Mouse (Mus musculus): ENCODE data around the gene Slc2a12. TPM values are rescaled to one million over a fixed set of nuclear protein-coding genes. Genes with fewer than 3 reads are reported as not detected.

The Slc2a12 gene
- total RNA-seq, 2 experiments from 2014 or later: 3.5 to 3.7 TPM

- intact Hi-C loops (cut with DNase I): loop anchor here (10.0 kb wide), 1 partner anchor 104 kb away; no protein-coding TSS in a partner anchor
- no peak for DNase-seq (ENCODE audit: low spot score in 2 of 2)
These were observed 73.7 kb downstream of the Slc2a12 start for GRCm38 (mm10) chr10:22718475-22718874.

GRCm38 (mm10) chr10:22720781-22721529, 76.1 kb downstream of the Slc2a12 start:
- DNase-seq (ENCODE audit: low spot score in 2 of 2): no peak
- intact Hi-C loops (cut with DNase I): no loop called here

- intact Hi-C loops (cut with DNase I): no loop called here
- DNase-seq (ENCODE audit: low spot score in 2 of 2): no peak
These were observed 80.4 kb downstream of the Slc2a12 start for GRCm38 (mm10) chr10:22725166-22725565.

GRCm38 (mm10) chr10:22726295-22726694, 81.5 kb downstream of the Slc2a12 start:
- intact Hi-C loops (cut with DNase I): no loop called here
- no peak for DNase-seq (ENCODE audit: low spot score in 2 of 2)

DNA sequence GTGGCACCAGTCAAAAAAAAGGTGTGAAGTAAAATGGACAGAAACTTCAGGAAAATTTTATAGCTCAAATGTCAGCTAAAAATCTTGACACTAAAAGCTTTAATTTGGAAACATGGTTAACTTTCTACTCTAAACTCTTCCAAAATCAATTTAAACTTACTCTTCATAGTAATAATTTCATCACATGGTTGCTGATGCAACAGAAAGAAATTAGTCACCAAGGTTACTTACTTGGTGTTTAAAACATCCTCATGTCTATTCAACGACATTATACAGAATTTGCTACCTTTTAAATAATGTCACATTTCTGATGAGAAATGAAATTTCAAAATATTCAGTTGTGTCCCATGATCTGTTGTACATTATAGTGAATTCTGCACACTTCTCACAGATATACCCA, 83.4 kb downstream of the Slc2a12 start:
- intact Hi-C loops (cut with DNase I): no loop called here
- DNase-seq (ENCODE audit: low spot score in 2 of 2): no peak

DNA sequence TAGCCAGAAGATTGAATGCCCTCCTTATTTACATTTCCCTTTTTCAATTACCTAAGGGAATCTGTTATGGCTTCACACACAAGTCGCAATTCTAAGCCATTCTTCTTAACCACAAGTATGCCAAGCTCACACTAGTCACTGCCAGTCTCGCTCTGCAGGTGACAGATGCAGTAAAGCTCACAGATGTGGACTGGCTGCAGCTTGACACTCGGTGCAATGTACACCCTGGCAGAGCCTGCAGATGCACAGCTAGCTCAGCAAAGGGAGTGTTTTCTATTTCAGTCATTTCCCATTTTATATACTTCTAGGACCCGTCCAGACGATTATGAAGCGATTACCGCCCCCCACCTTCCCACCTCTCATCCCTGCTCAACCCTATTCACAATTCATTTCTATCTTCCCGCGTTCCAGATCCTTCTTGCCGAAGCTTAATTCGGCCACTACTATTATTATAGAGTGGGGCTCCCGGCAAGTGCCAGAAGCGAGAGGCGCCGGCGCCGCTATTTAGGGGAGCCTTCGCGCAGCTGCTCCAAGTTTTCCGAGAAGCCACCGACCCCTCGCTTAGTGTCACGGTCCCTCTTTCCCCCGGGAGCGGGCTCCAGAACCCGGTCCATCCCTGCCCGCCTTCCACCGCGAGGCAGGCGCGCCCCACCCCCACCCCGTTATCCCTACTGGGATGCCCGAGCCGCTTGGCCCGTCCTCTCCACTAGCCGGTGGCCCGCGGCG, 85.6 kb downstream of the Slc2a12 start:
- peak; percentile 22 to 27 for DNase-seq (ENCODE audit: low spot score in 2 of 2)
- intact Hi-C loops (cut with DNase I): no loop called here

- intact Hi-C loops (cut with DNase I): no loop called here
- no peak for DNase-seq (ENCODE audit: low spot score in 2 of 2)
These were observed 86.1 kb downstream of the Slc2a12 start for GRCm38 (mm10) chr10:22730992-22731271.

DNA sequence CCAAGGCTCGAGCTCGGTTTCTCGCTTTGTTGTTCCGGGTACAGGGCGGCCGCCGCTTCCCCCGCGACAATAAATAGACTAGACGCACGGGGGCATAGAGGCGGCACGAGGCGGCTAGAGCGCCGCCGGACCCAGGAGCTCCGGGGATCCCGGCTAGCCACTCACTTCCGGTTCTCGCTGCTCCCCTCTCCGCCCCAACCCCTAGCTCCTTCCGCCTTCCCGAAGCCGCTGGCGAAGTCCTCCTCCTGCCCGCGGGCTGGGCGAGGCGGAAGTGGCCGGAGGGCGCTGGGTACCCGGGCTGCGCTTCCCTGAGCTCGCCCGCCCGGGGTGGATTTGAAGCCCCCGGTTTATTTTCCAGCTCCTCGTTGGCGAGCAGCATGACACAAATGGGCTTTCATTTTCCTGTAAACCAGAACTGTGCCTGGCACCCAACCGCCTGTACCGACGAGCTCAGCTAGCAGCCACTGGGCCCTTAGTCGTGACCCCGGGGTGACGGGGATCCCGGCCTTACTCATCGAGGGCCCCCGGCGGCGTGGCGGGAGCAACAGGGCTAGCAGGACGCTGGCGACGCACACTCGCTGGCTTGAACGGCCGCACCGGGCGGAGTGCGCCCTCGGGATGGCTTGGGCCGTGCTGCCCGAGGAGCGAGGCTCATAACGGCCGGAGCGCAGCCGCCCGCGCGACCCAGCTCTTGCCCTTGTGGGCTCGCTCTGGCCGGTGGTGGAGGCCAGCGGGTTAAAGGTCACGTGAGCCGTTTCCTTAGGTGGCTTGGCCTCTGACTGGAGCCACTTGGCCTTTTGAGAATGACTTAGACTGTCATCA, 86.7 kb downstream of the Slc2a12 start, which contains the start of gene Tbpl1:
Tbpl1 (minus strand) TSS at position 667 of the 822 bp plus-strand sequence.
- peak; percentile 95 to 96 for DNase-seq (ENCODE audit: low spot score in 2 of 2)
- intact Hi-C loops (cut with DNase I): no loop called here

- intact Hi-C loops (cut with DNase I): no loop called here
- DNase-seq (ENCODE audit: low spot score in 2 of 2): no peak
These were observed 87.4 kb downstream of the Slc2a12 start for GRCm38 (mm10) chr10:22732181-22732580.

DNA sequence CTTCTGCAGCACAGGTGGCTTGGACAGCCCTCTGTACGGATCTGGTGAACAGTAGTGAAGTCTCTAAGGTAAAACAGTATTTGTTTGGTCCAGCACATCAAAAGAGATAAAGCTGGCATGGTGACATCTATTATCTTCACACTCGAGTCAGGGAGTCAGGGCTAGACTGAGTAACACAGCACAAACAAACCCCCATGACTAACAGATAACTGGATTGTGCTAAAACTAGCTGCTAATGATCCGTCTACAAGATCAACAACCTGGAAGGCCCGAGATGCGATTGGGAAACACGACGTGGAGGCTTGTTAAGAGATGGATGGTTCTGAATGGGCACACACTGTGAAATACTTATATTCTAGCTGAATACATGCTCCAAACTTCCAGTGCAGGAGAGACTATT, 101.1 kb downstream of the Slc2a12 start:
- DNase-seq (ENCODE audit: low spot score in 2 of 2): no peak
- intact Hi-C loops (cut with DNase I): no loop called here

- peak; percentile 30 to 72 for DNase-seq (ENCODE audit: low spot score in 2 of 2)
- intact Hi-C loops (cut with DNase I): no loop called here
These were observed 101.8 kb downstream of the Slc2a12 start for GRCm38 (mm10) chr10:22746334-22747322.

GRCm38 (mm10) chr10:22751175-22751682, 106.4 kb downstream of the Slc2a12 start:
- no peak for DNase-seq (ENCODE audit: low spot score in 2 of 2)
- intact Hi-C loops (cut with DNase I): no loop called here

Small RNAs within 50 kb of the gene (microRNA-seq; reads per million reads assigned to microRNA genes)
- gene Mir7663: 0 reads per million in 2 experiments

Other genes starting within 250 kb of the Slc2a12 start
- 10 to 100 TPM; 62.5 to 63.6 TPM for gene Tbpl1, start 86.9 kb downstream of the Slc2a12 start, total RNA-seq (2021)
- gene Tcf21, start 175.2 kb downstream of the Slc2a12 start, total RNA-seq (2021): not detected